Mouse (Mus musculus): Measurements from ENCODE around the gene Elmo3. TPM values are rescaled to one million over a fixed set of nuclear protein-coding genes. Genes with fewer than 3 reads are reported as not detected.

The Elmo3 gene
- total and polyA plus RNA-seq, 3 experiments, result 1.3 to 2.9 TPM; not detected in 1

GRCm38 (mm10) chr8:105309142-105309847 is 3.9 kb downstream of the Elmo3 start:
- TF ChIP-seq ZMIZ1 (IDR thresholded peaks at IDR 0.05; ENCODE audit: low read depth, low read length) (no peak), MAZ (IDR thresholded peaks at IDR 0.05; ENCODE audit: low read depth, low read length) (no peak), MEF2A (IDR thresholded peaks at IDR 0.05; ENCODE audit: extremely low read depth, insufficient replicate concordance, low read depth, low read length, poor library complexity, severe bottlenecking) (no peak), USF2 (IDR thresholded peaks at IDR 0.05; ENCODE audit: borderline replicate concordance in 1 of 2, insufficient read depth in 1 of 2, low read depth in 1 of 2, low read length in 2 of 2) (no peak), CHD1 (IDR thresholded peaks at IDR 0.05; ENCODE audit: low read depth, low read length) (no peak), POLR2A (IDR thresholded peaks at IDR 0.05; ENCODE audit: control insufficient read depth in 1 of 2, insufficient read depth in 1 of 2, low read depth in 1 of 2, low read length in 2 of 2, poor library complexity in 1 of 2) (no peak), BHLHE40 (IDR thresholded peaks at IDR 0.05; ENCODE audit: borderline replicate concordance, low read depth, low read length) (no peak), ZNF384 (IDR thresholded peaks at IDR 0.05; ENCODE audit: low read depth, low read length) (no peak), CHD2 (IDR thresholded peaks at IDR 0.05; ENCODE audit: low read length) (no peak), TCF12 (IDR thresholded peaks at IDR 0.05; ENCODE audit: low read depth, low read length) (no peak)

GRCm38 (mm10) chr8:105310118-105310517 is 4.7 kb downstream of the Elmo3 start:
- DNase-seq (ENCODE audit: low read depth, low spot score), result no peak
- Histone ChIP-seq H3K4me1 (ENCODE audit: control insufficient read depth in 1 of 2, insufficient read depth in 2 of 2, low read length in 2 of 2) (peaks cover 22 to 28% of the 10 kb centered on the region in 2 experiments), H3K9me3 (replicated peaks; ENCODE audit: insufficient read depth, low read length) (no peaks in the 10 kb centered on the region), H3K9ac (ENCODE audit: control insufficient read depth, low read depth, low read length, poor library complexity, severe bottlenecking) (no peak overlapping the region), H3K27ac (ENCODE audit: control insufficient read depth, low read depth, low read length) (no peak overlapping the region), H3K36me3 (ENCODE audit: control insufficient read depth in 1 of 2, insufficient read depth in 2 of 2, low read length in 2 of 2) (peaks cover 0 to 24% of the 10 kb centered on the region in 2 experiments; a peak in 2 of 4 replicates), H3K79me2 (ENCODE audit: control insufficient read depth, insufficient read depth, low read length, poor library complexity) (no peaks in the 10 kb centered on the region), H3K27me3 (ENCODE audit: control insufficient read depth in 1 of 2, insufficient read depth in 2 of 2, low read length in 2 of 2) (no peaks in the 10 kb centered on the region), H3K4me3 (ENCODE audit: control insufficient read depth in 1 of 2, insufficient read depth in 1 of 2, low read depth in 2 of 2, low read length in 2 of 2) (no peak overlapping the region)
- TF ChIP-seq ZC3H11A (IDR thresholded peaks at IDR 0.05; ENCODE audit: low read depth, low read length) (no peak), POLR2A (IDR thresholded peaks at IDR 0.05; ENCODE audit: control insufficient read depth in 1 of 2, insufficient read depth in 1 of 2, low read depth in 1 of 2, low read length in 2 of 2, poor library complexity in 1 of 2) (no peak), MAZ (IDR thresholded peaks at IDR 0.05; ENCODE audit: low read depth, low read length) (no peak), HCFC1 (IDR thresholded peaks at IDR 0.05; ENCODE audit: low read depth, low read length) (no peak), ETS1 (IDR thresholded peaks at IDR 0.05; ENCODE audit: low read depth, low read length) (no peak), UBTF (IDR thresholded peaks at IDR 0.05; ENCODE audit: borderline replicate concordance, insufficient read depth, low read depth, low read length) (no peak)

More at GRCm38 (mm10) chr8:105309142-105309847, 3.9 kb downstream of the Elmo3 start:
- no peaks in the 10 kb centered on the region for H3K9me3 ChIP-seq (replicated peaks; ENCODE audit: insufficient read depth, low read length)
- H3K27ac ChIP-seq (ENCODE audit: control insufficient read depth, low read depth, low read length), result no peak overlapping the region
- no peak overlapping the region for H3K4me3 ChIP-seq (ENCODE audit: control insufficient read depth in 1 of 2, insufficient read depth in 1 of 2, low read depth in 2 of 2, low read length in 2 of 2)
- peaks cover 0 to 29% of the 10 kb centered on the region in 2 experiments; a peak in 2 of 4 replicates for H3K36me3 ChIP-seq (ENCODE audit: control insufficient read depth in 1 of 2, insufficient read depth in 2 of 2, low read length in 2 of 2)
- peaks cover 22 to 33% of the 10 kb centered on the region in 2 experiments for H3K4me1 ChIP-seq (ENCODE audit: control insufficient read depth in 1 of 2, insufficient read depth in 2 of 2, low read length in 2 of 2)
- H3K27me3 ChIP-seq (ENCODE audit: control insufficient read depth in 1 of 2, insufficient read depth in 2 of 2, low read length in 2 of 2), result no peaks in the 10 kb centered on the region
- H3K79me2 ChIP-seq (ENCODE audit: control insufficient read depth, insufficient read depth, low read length, poor library complexity), result no peaks in the 10 kb centered on the region
- DNase-seq (ENCODE audit: low read depth, low spot score), result no peak
- no peak overlapping the region for H3K9ac ChIP-seq (ENCODE audit: control insufficient read depth, low read depth, low read length, poor library complexity, severe bottlenecking)

Data from MEL (cell line).